Mouse (Mus musculus): ENCODE results near the gene E030018B13Rik. TPM values are rescaled to one million over a fixed set of nuclear protein-coding genes. Genes with fewer than 3 reads are reported as not detected.

Gene E030018B13Rik
- polyA plus RNA-seq, 1 experiment from 2014 or later = 0.39 TPM

DNA sequence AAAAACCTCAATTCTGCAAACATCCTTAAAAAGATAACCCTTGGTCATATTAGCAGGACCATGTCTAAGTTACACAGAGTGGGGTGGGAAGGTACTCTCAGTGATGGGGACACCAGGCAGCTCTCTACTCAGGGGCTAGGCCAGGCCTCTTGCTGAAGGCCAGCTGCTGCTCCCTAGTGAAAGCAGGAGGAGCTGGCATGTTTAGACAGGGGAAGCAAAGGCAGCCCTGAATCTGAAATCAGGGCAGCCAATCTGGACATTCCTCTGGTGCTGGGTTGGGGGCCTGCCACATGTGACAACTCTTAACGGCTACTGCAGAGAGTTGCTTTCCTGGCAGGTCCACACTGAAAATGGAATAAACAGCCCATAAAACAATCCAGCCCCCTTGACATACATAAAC lies 7.5 kb downstream of the E030018B13Rik start:
- no peak for ATAC-seq (replicated peaks)
- H3K9me3 ChIP-seq = no peaks in the 10 kb centered on the region
- no peaks in the 10 kb centered on the region for H3K36me3 ChIP-seq
- H3K4me1 ChIP-seq = peaks cover 44% of the 10 kb centered on the region
- peak overlapping the region; percentile 65; the same call in 1 of the 2 replicates for H3K27ac ChIP-seq (replicated peaks)
- H3K27me3 ChIP-seq = no peaks in the 10 kb centered on the region
- H3K4me3 ChIP-seq = no peak overlapping the region
- no peak overlapping the region for H3K4me2 ChIP-seq (replicated peaks)
- 28% methylated on average over 1 of the region's 1 CpGs for WGBS
- no peak overlapping the region for H3K9ac ChIP-seq (replicated peaks)

DNA sequence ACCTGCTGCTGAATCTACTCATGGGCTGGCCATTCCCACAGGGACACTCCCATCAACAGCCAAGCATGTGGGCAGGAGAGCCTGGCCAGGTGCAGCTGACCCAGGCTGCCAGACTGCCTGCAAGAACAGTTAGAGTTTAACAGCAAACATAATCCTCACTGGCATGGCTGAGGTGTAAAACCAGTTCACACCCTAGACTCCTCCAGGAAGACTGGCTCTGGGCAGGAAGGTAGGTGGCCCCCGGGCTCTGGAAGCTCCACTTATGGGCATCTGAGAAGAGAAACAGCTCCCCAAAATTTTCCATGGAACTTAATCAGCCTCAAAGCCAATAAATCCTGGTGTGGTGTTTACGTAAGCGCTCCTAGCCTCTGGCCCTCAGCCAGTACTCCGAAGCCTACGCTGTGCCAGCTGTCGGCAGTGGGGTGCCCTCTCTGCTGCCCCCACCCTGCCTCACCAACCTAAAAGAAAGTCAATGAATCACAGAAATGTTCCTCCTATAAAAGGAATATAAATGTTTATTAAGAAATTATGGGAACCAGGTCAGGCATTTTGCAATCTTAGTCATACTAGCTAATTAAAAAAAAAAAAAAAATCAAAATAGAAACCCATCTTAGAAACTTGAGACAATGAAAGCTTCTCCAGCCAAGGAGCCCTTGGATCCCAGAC lies 8.2 kb downstream of the E030018B13Rik start:
- WGBS = 27% methylated on average over 6 of the region's 6 CpGs

DNA sequence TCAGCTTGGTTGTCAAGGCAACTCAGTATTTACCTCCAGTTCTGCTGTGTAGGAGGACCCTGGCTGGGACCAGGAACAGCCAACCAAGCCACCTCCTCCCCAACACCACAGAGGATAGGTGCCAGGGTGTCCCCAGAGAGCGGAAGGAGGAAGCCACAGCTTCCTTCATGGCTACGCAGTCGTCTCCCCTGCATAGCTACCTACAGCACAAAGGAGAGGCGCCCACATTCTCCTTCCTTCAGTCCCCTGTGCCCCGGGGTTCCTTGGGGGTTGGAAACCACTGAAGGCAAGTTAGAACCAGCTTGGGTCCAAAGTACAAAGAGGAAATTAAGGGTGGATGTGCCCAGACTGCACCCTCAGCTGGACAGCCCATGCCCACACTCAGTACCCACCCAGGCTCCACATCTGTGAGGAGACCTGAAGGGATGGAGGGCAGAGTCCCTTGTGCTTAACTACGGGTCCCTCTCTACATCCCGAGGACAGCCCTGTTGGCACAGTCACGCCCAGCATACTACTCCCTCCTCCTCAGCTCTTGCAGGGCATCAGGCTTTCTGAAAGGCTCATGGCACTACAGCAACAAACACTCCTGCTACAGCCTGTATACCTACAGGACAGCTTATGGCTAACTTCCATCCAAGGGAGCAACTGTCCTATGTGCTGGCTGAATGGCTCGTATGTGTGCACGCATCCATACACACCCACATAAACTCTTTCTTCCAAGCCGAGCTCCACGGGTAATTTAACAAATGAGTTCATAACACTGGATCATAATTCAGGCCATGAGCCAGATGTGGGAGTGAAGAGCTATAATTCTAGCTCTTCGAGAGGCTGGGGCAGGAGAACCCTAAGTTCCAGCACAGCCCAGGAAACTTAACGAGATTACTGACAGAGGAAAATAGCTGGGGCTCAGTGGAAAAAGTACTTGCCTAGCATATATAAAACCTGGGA lies 9.0 kb downstream of the E030018B13Rik start:
- Histone ChIP-seq H3K4me3 (no peak overlapping the region), H3K27me3 (no peaks in the 10 kb centered on the region), H3K27ac (replicated peaks) (peak overlapping the region; percentile 65), H3K9me3 (no peaks in the 10 kb centered on the region), H3K4me2 (replicated peaks) (no peak overlapping the region), H3K4me1 (peaks cover 44% of the 10 kb centered on the region), H3K9ac (replicated peaks) (no peak overlapping the region), H3K36me3 (no peaks in the 10 kb centered on the region)
- 62% methylated on average over 14 of the region's 14 CpGs for WGBS
- peak; percentile 55 for ATAC-seq (replicated peaks)

More for the DNA sequence above, 8.2 kb downstream of the E030018B13Rik start:
- no peaks in the 10 kb centered on the region for H3K9me3 ChIP-seq
- peak; percentile 30; the same call in 1 of the 2 replicates for ATAC-seq (replicated peaks)
- H3K36me3 ChIP-seq = no peaks in the 10 kb centered on the region
- H3K9ac ChIP-seq (replicated peaks) = no peak overlapping the region
- no peaks in the 10 kb centered on the region for H3K27me3 ChIP-seq
- H3K27ac ChIP-seq (replicated peaks) = peak overlapping the region; percentile 65
- H3K4me3 ChIP-seq = no peak overlapping the region
- 0 out of 2 replicates have a peak overlapping the region, but pooled peaks have one; percentile 11 for H3K4me2 ChIP-seq (replicated peaks)
- peaks cover 44% of the 10 kb centered on the region for H3K4me1 ChIP-seq

DNA sequence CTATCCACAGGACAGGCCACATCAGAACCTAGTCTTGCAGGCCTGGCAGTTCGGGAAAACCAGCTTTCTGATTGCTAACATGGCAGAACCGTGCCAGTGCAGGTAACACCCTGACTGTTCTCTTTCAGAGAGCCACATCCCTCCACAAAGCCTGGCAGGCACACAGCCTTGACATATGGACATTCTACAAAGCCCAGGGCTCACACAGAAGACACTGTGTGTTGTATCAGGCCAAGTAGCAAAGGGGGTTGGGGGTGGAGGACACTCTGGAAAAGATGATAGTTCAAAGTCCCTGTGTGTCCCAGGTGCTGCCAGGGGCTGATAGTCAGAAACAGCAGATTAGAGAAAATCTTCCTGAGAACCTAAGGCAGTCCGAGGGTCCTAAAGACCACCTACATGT lies 9.8 kb downstream of the E030018B13Rik start:
- no peaks in the 10 kb centered on the region for H3K36me3 ChIP-seq
- H3K4me1 ChIP-seq = peaks cover 44% of the 10 kb centered on the region
- H3K27ac ChIP-seq (replicated peaks) = peak overlapping the region; percentile 27
- H3K27me3 ChIP-seq = no peaks in the 10 kb centered on the region
- no peak overlapping the region for H3K4me2 ChIP-seq (replicated peaks)
- H3K9ac ChIP-seq (replicated peaks) = no peak overlapping the region
- no peak overlapping the region for H3K4me3 ChIP-seq
- H3K9me3 ChIP-seq = no peaks in the 10 kb centered on the region
- no peak for ATAC-seq (replicated peaks)
- WGBS = 51% methylated on average over 3 of the region's 3 CpGs

DNA sequence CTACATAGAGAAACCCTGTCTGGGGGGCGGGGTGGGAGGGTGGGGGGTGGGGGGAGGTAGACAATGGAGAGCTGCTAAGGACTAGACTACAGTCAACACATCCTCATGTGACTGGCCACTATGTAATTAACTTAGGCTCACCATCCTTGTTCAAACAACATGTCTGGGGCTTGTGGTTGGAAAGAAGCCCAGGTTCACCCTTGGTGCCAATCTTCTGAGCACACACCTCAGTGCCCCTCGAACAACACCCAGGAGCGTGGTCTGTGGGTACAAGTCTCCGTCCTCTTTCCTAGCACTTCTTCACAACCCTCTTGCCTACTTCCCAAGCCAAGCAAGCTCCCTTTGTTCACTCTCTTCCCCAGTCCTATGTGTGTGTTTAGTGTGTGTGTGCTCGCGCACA lies 10.5 kb downstream of the E030018B13Rik start:
- 86% methylated on average over 6 of the region's 6 CpGs for WGBS
- ATAC-seq (replicated peaks) = no peak
- no peak overlapping the region for H3K27ac ChIP-seq (replicated peaks)
- H3K4me2 ChIP-seq (replicated peaks) = no peak overlapping the region
- H3K27me3 ChIP-seq = no peaks in the 10 kb centered on the region
- H3K9ac ChIP-seq (replicated peaks) = no peak overlapping the region
- no peaks in the 10 kb centered on the region for H3K36me3 ChIP-seq
- H3K4me1 ChIP-seq = peaks cover 42% of the 10 kb centered on the region
- no peak overlapping the region for H3K4me3 ChIP-seq
- H3K9me3 ChIP-seq = no peaks in the 10 kb centered on the region

DNA sequence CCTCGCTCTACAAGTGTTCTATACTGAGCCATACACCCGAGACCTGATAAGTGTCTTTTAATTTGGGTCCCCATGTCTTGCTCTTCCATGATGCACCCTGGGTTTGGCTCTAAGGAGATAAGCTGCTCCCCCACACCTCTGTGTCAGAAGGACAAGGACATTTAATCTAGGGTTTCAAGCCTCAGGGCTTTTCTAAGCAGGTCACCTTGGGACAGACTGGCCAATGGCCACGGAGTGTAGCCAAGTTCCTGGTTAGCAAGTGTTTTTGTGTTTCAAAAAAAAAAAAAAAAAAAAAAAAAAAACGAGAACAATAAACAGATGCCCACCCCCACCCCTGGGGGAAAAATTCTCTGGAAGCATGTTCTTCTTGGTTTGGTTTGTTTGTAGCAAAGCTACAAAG lies 12.4 kb downstream of the E030018B13Rik start:
- no peak overlapping the region for H3K9ac ChIP-seq (replicated peaks)
- H3K27me3 ChIP-seq = no peaks in the 10 kb centered on the region
- 82% methylated on average over 4 of the region's 4 CpGs for WGBS
- no peak overlapping the region for H3K4me2 ChIP-seq (replicated peaks)
- H3K9me3 ChIP-seq = no peaks in the 10 kb centered on the region
- no peaks in the 10 kb centered on the region for H3K36me3 ChIP-seq
- no peak overlapping the region for H3K4me3 ChIP-seq
- peaks cover 32% of the 10 kb centered on the region for H3K4me1 ChIP-seq
- no peak for ATAC-seq (replicated peaks)
- no peak overlapping the region for H3K27ac ChIP-seq (replicated peaks)

DNA sequence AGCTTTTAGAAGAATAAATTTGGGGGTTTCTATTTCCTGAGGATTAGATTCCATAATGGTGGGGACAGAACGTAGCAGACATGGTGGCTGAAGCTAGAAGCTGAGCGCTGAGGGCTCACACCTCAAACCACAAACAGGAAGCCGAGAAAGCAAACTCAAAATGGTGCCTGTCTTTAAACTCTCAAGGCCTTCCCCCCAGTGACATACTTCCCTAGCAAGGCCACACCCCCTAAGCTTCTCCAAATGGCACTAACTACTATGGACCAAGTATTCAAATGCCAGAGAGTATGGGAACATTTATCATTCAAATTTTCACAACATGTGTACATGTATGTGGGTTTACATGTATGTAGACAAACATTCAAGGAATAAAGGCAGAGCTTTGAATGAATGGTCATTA lies 13.5 kb downstream of the E030018B13Rik start:
- WGBS = 97% methylated on average over 3 of the region's 3 CpGs
- H3K9ac ChIP-seq (replicated peaks) = no peak overlapping the region
- peaks cover 31% of the 10 kb centered on the region for H3K4me1 ChIP-seq
- H3K36me3 ChIP-seq = no peaks in the 10 kb centered on the region
- no peak overlapping the region for H3K27ac ChIP-seq (replicated peaks)
- H3K4me2 ChIP-seq (replicated peaks) = no peak overlapping the region
- H3K4me3 ChIP-seq = no peak overlapping the region
- no peak for ATAC-seq (replicated peaks)
- H3K27me3 ChIP-seq = no peaks in the 10 kb centered on the region
- H3K9me3 ChIP-seq = no peaks in the 10 kb centered on the region

DNA sequence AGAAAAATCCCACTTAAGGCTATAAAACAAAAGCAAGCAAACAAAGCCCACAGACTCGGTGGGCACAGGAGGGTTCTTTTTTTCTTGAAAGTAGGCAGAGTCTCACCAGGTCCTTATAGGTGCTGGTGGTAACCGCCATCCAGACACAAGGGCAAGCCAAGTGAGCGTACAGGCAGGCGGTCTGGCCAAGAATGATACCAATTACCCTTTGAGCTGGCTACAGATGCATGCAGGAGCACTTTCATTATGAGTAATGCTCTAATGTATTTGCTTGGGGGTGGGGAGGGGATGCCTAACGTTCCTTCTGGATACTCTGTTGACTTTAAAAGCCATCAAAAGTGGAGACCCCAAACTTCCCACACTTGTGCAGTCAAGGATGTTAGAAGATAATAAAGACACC lies 14.1 kb downstream of the E030018B13Rik start:
- Histone ChIP-seq H3K9ac (replicated peaks) (no peak overlapping the region), H3K4me3 (no peak overlapping the region), H3K4me2 (replicated peaks) (no peak overlapping the region), H3K36me3 (no peaks in the 10 kb centered on the region), H3K4me1 (peaks cover 31% of the 10 kb centered on the region), H3K27me3 (no peaks in the 10 kb centered on the region), H3K27ac (replicated peaks) (no peak overlapping the region), H3K9me3 (no peaks in the 10 kb centered on the region)
- ATAC-seq (replicated peaks) = no peak
- 67% methylated on average over 5 of the region's 5 CpGs for WGBS

DNA sequence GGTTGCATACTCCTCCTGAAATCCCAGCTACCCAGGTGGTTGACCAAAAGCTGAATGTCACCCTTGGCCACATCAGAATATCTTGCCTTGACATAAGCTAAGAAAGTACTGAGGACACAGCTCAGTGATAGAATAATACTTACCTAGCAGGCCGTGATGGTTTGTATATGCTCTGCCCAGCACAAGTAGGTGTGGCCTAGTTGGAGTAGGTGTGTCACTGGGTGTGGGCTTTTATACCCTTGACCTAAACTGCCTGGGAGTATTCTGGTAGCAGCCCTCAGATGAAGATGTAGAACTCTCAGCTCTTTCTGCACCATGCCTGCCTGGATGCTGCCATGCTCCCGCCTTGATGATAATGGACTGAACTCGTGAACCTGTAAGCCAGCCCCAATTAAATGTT lies 15.8 kb downstream of the E030018B13Rik start:
- no peak for ATAC-seq (replicated peaks)
- H3K4me1 ChIP-seq = peaks cover 26% of the 10 kb centered on the region

DNA sequence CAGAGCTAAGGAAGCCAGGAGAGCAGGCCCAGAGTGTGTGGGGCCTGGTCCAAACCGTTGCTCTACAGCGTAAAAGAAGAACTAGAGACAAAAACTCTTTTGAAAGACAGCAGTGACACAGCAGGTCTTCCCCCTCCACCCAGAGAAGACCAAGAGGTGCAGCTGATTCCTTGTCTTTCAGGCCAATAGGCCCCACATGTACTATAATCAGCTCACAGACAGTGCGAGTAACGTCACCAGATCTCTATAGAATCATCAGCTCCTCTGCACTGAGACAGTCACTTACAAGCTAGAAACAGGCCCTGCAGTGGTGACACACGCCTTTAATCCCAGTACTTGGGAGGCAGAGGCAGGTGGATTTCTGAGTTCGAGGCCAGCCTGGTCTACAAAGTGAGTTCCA lies 17.2 kb downstream of the E030018B13Rik start:
- no peak overlapping the region for H3K4me2 ChIP-seq (replicated peaks)
- no peak for ATAC-seq (replicated peaks)
- H3K9ac ChIP-seq (replicated peaks) = no peak overlapping the region
- H3K9me3 ChIP-seq = no peaks in the 10 kb centered on the region
- peaks cover 26% of the 10 kb centered on the region for H3K4me1 ChIP-seq
- H3K36me3 ChIP-seq = no peaks in the 10 kb centered on the region
- no peak overlapping the region for H3K27ac ChIP-seq (replicated peaks)
- H3K4me3 ChIP-seq = no peak overlapping the region
- WGBS = 80% methylated on average over 6 of the region's 6 CpGs
- no peaks in the 10 kb centered on the region for H3K27me3 ChIP-seq

More for the DNA sequence above, 15.8 kb downstream of the E030018B13Rik start:
- no peak overlapping the region for H3K27ac ChIP-seq (replicated peaks)
- no peaks in the 10 kb centered on the region for H3K9me3 ChIP-seq
- no peaks in the 10 kb centered on the region for H3K27me3 ChIP-seq
- H3K36me3 ChIP-seq = no peaks in the 10 kb centered on the region
- no peak overlapping the region for H3K9ac ChIP-seq (replicated peaks)
- no peak overlapping the region for H3K4me3 ChIP-seq
- WGBS = 89% methylated on average over 3 of the region's 3 CpGs
- H3K4me2 ChIP-seq (replicated peaks) = no peak overlapping the region

DNA sequence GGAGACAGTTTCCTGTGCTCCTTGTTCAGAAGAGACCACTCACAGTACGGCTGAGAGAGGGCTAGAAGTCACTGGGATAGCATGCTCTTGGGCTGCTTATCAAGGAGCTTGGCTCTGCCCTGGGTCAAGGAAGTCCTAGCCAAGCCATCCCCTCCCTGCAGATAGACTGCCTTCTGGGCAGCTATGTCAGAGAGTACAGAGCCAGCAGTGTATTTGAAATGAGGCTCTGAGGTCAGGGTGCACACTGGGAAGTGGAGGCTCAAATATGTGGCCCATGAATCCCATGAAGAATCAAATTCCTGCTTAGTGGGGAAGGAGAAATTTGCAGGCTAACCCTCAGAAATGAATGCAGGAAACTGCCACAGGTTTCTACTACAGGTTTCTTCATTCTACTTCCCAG lies 17.9 kb downstream of the E030018B13Rik start:
- ATAC-seq (replicated peaks) = no peak
- Histone ChIP-seq H3K4me3 (peak overlapping the region; percentile 77), H3K4me1 (peaks cover 28% of the 10 kb centered on the region), H3K9me3 (no peaks in the 10 kb centered on the region), H3K4me2 (replicated peaks) (peak overlapping the region; percentile 97), H3K27me3 (no peaks in the 10 kb centered on the region), H3K27ac (replicated peaks) (no peak overlapping the region), H3K36me3 (no peaks in the 10 kb centered on the region), H3K9ac (replicated peaks) (no peak overlapping the region)
- WGBS = 81% methylated on average over 1 of the region's 1 CpGs

DNA sequence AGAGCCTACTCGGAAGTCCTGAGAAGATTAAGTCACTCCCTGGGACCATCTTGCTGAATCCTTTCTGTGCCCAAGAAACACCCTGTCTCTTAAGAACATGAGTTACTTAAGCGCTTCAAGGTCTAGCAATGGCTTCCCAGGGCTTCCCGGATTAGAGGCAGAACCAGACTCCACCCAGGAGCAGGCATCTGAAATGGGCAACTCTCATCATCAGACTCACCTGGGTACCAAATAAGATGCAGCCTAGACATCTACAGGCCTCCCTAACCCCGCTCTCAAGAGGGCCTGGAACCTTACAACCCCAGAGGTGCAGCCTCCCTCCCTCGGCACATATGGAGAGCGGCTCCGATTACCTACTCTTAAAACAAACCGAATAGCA lies 19.1 kb downstream of the E030018B13Rik start:
- Histone ChIP-seq H3K4me3 (peak overlapping the region; percentile 77), H3K4me1 (peaks cover 33% of the 10 kb centered on the region), H3K27ac (replicated peaks) (peak overlapping the region; percentile 95), H3K4me2 (replicated peaks) (peak overlapping the region; percentile 97), H3K9ac (replicated peaks) (peak overlapping the region; percentile 81), H3K36me3 (no peaks in the 10 kb centered on the region), H3K27me3 (no peaks in the 10 kb centered on the region), H3K9me3 (no peaks in the 10 kb centered on the region)
- 14% methylated on average over 8 of the region's 8 CpGs for WGBS
- no peak for ATAC-seq (replicated peaks)
